Mouse (Mus musculus) MEL (cell line): ENCODE results near the gene Atg14. TPM values are rescaled to one million over a fixed set of nuclear protein-coding genes. Genes with fewer than 3 reads are reported as not detected.

Experiments used
- DNase-seq: peaks from one replicate; pipeline ENCODE4 v3.0.0; 2011; ENCODE audit warnings: low read depth, low spot score
- H3K27ac ChIP-seq: 2 replicates; pipeline ENCODE4 v1.5.1; 2012; ENCODE audit warnings: low read depth, mild to moderate bottlenecking, control low read depth, low read length, moderate library complexity; ENCODE audit not compliant: control insufficient read depth
- H3K27me3 ChIP-seq, 2 experiments: fragments of 150-350 bp in 1 of 2; sonication (generic) in 1 of 2; 2 replicates each; pipeline ENCODE4 v1.6.1; 2012; ENCODE audit warnings: low read length in 2 of 2, mild to moderate bottlenecking in 2 of 2, improper control_type of control experiment in 1 of 2, moderate library complexity in 1 of 2; ENCODE audit not compliant: insufficient read depth in 2 of 2, control insufficient read depth in 1 of 2
- H3K36me3 ChIP-seq, 2 experiments: 2 replicates each; pipeline ENCODE4 v1.6.1; 2012 to 2014; ENCODE audit warnings: low read length in 2 of 2, improper control_type of control experiment in 1 of 2, inconsistent platforms in 1 of 2, mild to moderate bottlenecking in 1 of 2; ENCODE audit not compliant: insufficient read depth in 2 of 2, control insufficient read depth in 1 of 2
- H3K4me1 ChIP-seq, 2 experiments: fragments of 150-350 bp in 1 of 2; sonication (generic) in 1 of 2; 2 replicates each; pipeline ENCODE4 v1.6.1; 2012; ENCODE audit warnings: low read length in 2 of 2, improper control_type of control experiment in 1 of 2, mild to moderate bottlenecking in 1 of 2; ENCODE audit not compliant: insufficient read depth in 2 of 2, control insufficient read depth in 1 of 2
- H3K4me3 ChIP-seq, 2 experiments: fragments of 150-350 bp in 1 of 2; sonication (generic) in 1 of 2; 2 replicates each; pipeline ENCODE4 v1.5.1; 2012; ENCODE audit warnings: low read depth in 2 of 2, low read length in 2 of 2, mild to moderate bottlenecking in 2 of 2, moderate library complexity in 2 of 2, control low read depth in 1 of 2, improper control_type of control experiment in 1 of 2; ENCODE audit not compliant: control insufficient read depth in 1 of 2, insufficient read depth in 1 of 2
- H3K79me2 ChIP-seq: 2 replicates; pipeline ENCODE4 v1.6.1; 2012; ENCODE audit warnings: mild to moderate bottlenecking, low read length, moderate library complexity; ENCODE audit not compliant: control insufficient read depth, poor library complexity, insufficient read depth
- H3K9ac ChIP-seq: 2 replicates; pipeline ENCODE4 v1.6.1; 2012; ENCODE audit warnings: low read depth, mild to moderate bottlenecking, control low read depth, low read length, moderate library complexity; ENCODE audit not compliant: control insufficient read depth, poor library complexity, severe bottlenecking
- H3K9me3 ChIP-seq: fragments of 150-350 bp; sonication (generic); replicated peaks from 2 replicates; pipeline ENCODE4 v1.6.1; 2012; ENCODE audit warnings: mild to moderate bottlenecking, low read length, improper control_type of control experiment, moderate library complexity; ENCODE audit not compliant: insufficient read depth
- CHD2 ChIP-seq: IDR thresholded peaks from 2 replicates; pipeline ENCODE4 v1.6.1; 2011; ENCODE audit warnings: low read length, improper control_type of control experiment
- EP300 ChIP-seq, 2 experiments: IDR thresholded peaks; 2 replicates each; pipeline ENCODE4 v1.6.1; 2011; ENCODE audit warnings: improper control_type of control experiment in 2 of 2, low read length in 2 of 2, low read depth in 1 of 2, mild to moderate bottlenecking in 1 of 2
- ETS1 ChIP-seq: IDR thresholded peaks from 2 replicates; pipeline ENCODE4 v1.6.1; 2012; ENCODE audit warnings: low read depth, mild to moderate bottlenecking, inconsistent platforms, low read length, improper control_type of control experiment, moderate library complexity
- GATA1 ChIP-seq: IDR thresholded peaks from 2 replicates; pipeline ENCODE4 v1.6.1; 2011; ENCODE audit warnings: low read depth, low read length, improper control_type of control experiment
- HCFC1 ChIP-seq: IDR thresholded peaks from 2 replicates; pipeline ENCODE4 v1.6.1; 2012; ENCODE audit warnings: low read depth, mild to moderate bottlenecking, inconsistent platforms, low read length, improper control_type of control experiment, moderate library complexity
- MAFK ChIP-seq: IDR thresholded peaks from 2 replicates; pipeline ENCODE4 v1.6.1; 2011; ENCODE audit warnings: low read depth, mild to moderate bottlenecking, low read length, improper control_type of control experiment, borderline replicate concordance
- MAX ChIP-seq: IDR thresholded peaks from 2 replicates; pipeline ENCODE4 v1.6.1; 2011; ENCODE audit warnings: low read length, improper control_type of control experiment
- MEF2A ChIP-seq: IDR thresholded peaks from 2 replicates; pipeline ENCODE4 v1.6.1; 2014; ENCODE audit warnings: low read depth, mild to moderate bottlenecking, inconsistent platforms, low read length, improper control_type of control experiment; ENCODE audit not compliant: poor library complexity, insufficient replicate concordance, severe bottlenecking; ENCODE audit errors: extremely low read depth
- MYB ChIP-seq: IDR thresholded peaks from 2 replicates; pipeline ENCODE4 v1.6.1; 2011; ENCODE audit warnings: mild to moderate bottlenecking, low read depth, low read length, improper control_type of control experiment
- MYC ChIP-seq: IDR thresholded peaks from 2 replicates; pipeline ENCODE4 v1.6.1; 2011; ENCODE audit warnings: low read depth, mild to moderate bottlenecking, low read length, improper control_type of control experiment, moderate library complexity
- POLR2A ChIP-seq, 2 experiments: IDR thresholded peaks; 2 replicates each; pipeline ENCODE4 v1.6.1; 2011 to 2012; ENCODE audit warnings: low read length in 2 of 2, mild to moderate bottlenecking in 2 of 2, control low read depth in 1 of 2, improper control_type of control experiment in 1 of 2, low read depth in 1 of 2, moderate library complexity in 1 of 2; ENCODE audit not compliant: control insufficient read depth in 1 of 2, insufficient read depth in 1 of 2, poor library complexity in 1 of 2
- RAD21 ChIP-seq: IDR thresholded peaks from 2 replicates; pipeline ENCODE4 v1.6.1; 2011; ENCODE audit warnings: mild to moderate bottlenecking, low read depth, low read length, improper control_type of control experiment
- SIN3A ChIP-seq: IDR thresholded peaks from 2 replicates; pipeline ENCODE4 v1.6.1; 2012; ENCODE audit warnings: low read length, improper control_type of control experiment, inconsistent platforms
- TBP ChIP-seq: IDR thresholded peaks from 2 replicates; pipeline ENCODE4 v1.8.0; 2011; ENCODE audit warnings: low read depth, low read length, improper control_type of control experiment
- TCF12 ChIP-seq: IDR thresholded peaks from 2 replicates; pipeline ENCODE4 v1.6.1; 2014; ENCODE audit warnings: low read depth, mild to moderate bottlenecking, inconsistent platforms, low read length, improper control_type of control experiment, moderate library complexity
- UBTF ChIP-seq: IDR thresholded peaks from 2 replicates; pipeline ENCODE4 v1.6.1; 2012; ENCODE audit warnings: low read depth, mild to moderate bottlenecking, inconsistent platforms, low read length, improper control_type of control experiment, moderate library complexity, borderline replicate concordance; ENCODE audit not compliant: insufficient read depth
- polyA plus RNA-seq, 2 experiments: library from polyadenylated mRNA; stranded (reverse) in 1 of 2; unstranded in 1 of 2; fragments of >175 nt in 1 of 2; fragments of >200 nt in 1 of 2; gene quantifications; 2 replicates each; pipeline versions ENCODE4 v1.2.1 to v1.2.4; 2012; ENCODE audit warnings: low replicate concordance in 2 of 2, low read depth in 1 of 2; ENCODE audit not compliant: insufficient read length in 2 of 2, insufficient read depth in 1 of 2, missing spikeins in 1 of 2
- total RNA-seq: library from RNA; depleted of rRNA; stranded (reverse); fragments of 300-350 nt; gene quantifications from 2 replicates; pipeline ENCODE4 v1.2.3, GENCODE M21; 2012

The Atg14 gene
- total and polyA plus RNA-seq, 3 experiments, result 3.1 to 5.7 TPM; not detected in 1

DNA sequence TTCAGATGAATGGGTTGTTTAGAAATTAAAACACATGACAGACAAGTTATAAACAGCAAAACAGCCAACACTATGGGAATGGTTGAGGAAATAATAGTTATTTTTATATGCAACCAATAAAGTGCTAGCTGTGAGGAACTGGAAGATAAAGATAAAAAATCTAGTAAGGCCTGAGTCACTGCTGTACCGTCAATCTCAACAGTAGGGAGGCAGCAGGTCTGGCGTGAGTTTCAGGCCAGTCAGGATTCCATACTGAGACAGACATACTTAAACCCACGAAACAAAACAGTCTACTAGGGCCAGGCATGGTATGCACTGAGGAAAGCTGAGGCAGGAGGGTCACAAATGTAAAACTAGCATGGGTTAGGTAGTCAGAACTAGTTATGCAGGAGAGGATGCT, 42.2 kb downstream of the Atg14 start:
- peaks cover 1 to 17% of the 10 kb centered on the region in 2 experiments; a peak in 3 of 4 replicates for H3K36me3 ChIP-seq
- H3K9me3 ChIP-seq, result no peaks in the 10 kb centered on the region
- TF ChIP-seq TCF12 (no peak), GATA1 (0 out of 2 replicates have a peak, but pooled peaks have one; percentile 12), MEF2A (no peak), ETS1 (0 out of 2 replicates have a peak, but pooled peaks have one; percentile 21)
- TF ChIP-seq, all 39 proteins: peak for 2
- H3K4me3 ChIP-seq, result no peak overlapping the region
- H3K4me1 ChIP-seq, result peaks cover 2 to 12% of the 10 kb centered on the region in 2 experiments
- DNase-seq, result no peak
- H3K27me3 ChIP-seq, result no peaks in the 10 kb centered on the region
- no peak overlapping the region for H3K27ac ChIP-seq
- no peak overlapping the region for H3K9ac ChIP-seq
- H3K79me2 ChIP-seq, result peaks cover 3% of the 10 kb centered on the region; the same call in 1 of the 2 replicates

DNA sequence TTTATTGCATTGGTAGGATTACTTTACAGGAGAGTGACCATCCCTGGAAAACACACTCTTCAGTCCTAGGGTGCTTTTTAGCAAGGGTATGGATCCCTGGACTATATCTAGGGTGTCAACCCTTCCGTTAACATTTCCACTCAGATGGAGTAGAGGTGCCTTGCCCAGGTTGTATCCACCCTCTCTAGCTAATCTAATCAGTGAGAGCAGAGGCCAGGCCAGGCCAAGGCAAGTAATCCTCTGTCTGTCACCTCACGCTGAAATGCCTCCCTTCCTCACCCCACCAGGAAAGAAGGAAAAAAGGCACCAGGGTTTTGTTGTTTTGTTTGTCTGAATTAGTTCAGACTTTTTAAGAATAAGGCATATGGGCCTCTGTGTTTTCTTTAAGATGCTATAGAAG, 42.6 kb downstream of the Atg14 start:
- Histone ChIP-seq H3K9me3 (no peaks in the 10 kb centered on the region), H3K27ac (no peak overlapping the region), H3K27me3 (no peaks in the 10 kb centered on the region)
- no peak for TF ChIP-seq TBP
- no peak for TF ChIP-seq MYC
- no peak for TF ChIP-seq MYB
- no peak for TF ChIP-seq MAX
- no peak for TF ChIP-seq POLR2A (IDR thresholded peaks at IDR 0.05; ENCODE audit: control insufficient read depth in 1 of 2, insufficient read depth in 1 of 2, low read depth in 1 of 2, low read length in 2 of 2, poor library complexity in 1 of 2)
- no peak for TF ChIP-seq CHD2
- TF ChIP-seq UBTF, result no peak
- TF ChIP-seq ETS1, result no peak
- TF ChIP-seq EP300 (IDR thresholded peaks at IDR 0.05; ENCODE audit: low read depth in 1 of 2, low read length in 2 of 2), result no peak
- no peak for TF ChIP-seq HCFC1
- no peak for TF ChIP-seq MAFK
- no peak for TF ChIP-seq SIN3A
- no peak for TF ChIP-seq RAD21
- TF ChIP-seq, all 39 proteins: peak for 0
- no peak for DNase-seq
- Histone ChIP-seq H3K4me3 (no peak overlapping the region), H3K9ac (no peak overlapping the region), H3K4me1 (peaks cover 2 to 10% of the 10 kb centered on the region in 2 experiments), H3K79me2 (peaks cover 3% of the 10 kb centered on the region; the same call in 1 of the 2 replicates), H3K36me3 (peaks cover 1 to 17% of the 10 kb centered on the region in 2 experiments; a peak in 3 of 4 replicates)
